Mouse (Mus musculus): ENCODE data around the gene Cog7.
A peak's percentile ranks its signal among the peaks of the same experiment; 100 is the strongest.

Cog7 gene

GRCm38 (mm10) chr7:121946196-121946595 lies 35.3 kb downstream of the Cog7 start:
- no peak for DNase-seq

- no peak for DNase-seq
These were observed 39.1 kb downstream of the Cog7 start for GRCm38 (mm10) chr7:121942371-121942770.

- DNase-seq: no peak
These were observed 39.9 kb downstream of the Cog7 start for GRCm38 (mm10) chr7:121941640-121942039.

DNA sequence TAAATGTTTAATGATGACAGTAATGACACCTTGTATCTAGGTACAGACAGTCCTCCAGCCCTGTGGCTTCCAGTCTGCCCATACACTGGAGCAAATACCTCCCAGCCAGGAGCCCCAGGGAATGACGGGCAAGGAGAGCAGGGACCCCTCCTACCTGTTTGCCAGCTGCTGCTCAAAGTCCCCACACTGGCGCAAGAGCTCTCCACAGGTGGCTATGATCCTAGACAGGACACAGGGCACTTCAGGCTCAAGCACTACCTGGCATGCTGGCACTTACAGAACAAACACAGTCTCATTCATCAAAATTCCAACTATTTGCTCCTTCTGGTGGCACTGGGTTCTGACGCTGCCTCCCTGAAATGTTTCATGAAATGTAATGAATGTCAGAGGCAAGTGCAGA lies 40.5 kb downstream of the Cog7 start:
- DNase-seq: no peak

- DNase-seq: peak; percentile 21
These were observed 41.8 kb downstream of the Cog7 start for GRCm38 (mm10) chr7:121939729-121940128.

DNA sequence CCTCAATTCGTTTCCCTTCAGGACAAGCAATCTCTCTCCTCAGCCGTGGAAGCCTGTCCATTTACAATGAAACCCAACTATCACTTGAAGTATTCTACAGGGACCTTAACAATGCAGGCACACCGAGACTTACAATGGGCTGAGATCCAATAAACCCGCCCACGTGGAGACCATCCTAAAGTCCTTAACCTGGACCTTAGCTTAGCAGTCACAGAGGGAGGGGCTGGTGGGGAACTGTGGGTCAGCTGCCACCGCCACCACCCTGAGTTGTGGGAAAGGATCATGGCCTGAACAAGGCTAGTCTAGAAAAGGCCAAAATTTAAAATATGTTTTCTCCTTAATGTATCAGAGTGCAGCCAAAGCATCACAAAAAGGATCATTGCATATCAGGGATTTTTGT lies 42.3 kb downstream of the Cog7 start:
- no peak for DNase-seq

GRCm38 (mm10) chr7:121938124-121938891 lies 43.2 kb downstream of the Cog7 start:
- no peak for DNase-seq

DNA sequence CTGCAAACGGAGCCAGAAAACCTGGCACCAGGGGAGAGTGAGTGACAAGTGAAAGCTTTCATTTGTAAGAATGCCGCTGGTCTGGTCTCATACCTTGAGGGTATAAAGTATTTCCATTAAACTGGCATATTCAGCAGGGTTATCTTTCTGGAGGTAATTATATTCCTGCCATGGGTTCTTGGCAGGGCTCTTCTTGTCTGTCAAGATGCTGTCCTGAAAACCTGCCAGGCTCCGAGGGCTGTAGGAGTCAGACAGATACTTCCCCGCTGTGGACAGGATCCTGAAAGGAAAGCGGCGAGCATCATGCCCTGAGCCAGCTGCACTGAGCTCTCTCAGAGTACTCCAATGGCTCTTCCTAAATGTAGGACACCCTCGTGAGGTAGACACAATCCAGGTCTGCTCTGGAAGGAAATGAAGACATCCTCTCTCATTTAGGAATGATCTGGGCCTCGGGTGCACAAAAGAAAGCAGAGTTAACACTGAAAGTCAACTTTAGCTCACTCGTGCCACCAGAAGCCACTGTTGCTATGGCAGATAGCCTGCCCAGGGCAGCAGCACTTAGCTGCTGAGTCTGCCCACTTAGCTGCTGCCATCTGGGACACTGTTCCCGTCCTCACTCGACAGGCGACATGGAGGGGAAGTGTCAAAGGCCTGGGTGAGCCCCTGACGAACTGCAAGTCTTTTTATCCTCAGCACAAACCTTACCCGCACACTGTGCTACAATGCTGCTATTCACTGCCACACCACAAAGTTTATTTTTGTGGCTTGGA lies 44.5 kb downstream of the Cog7 start:
- no peak for DNase-seq

DNA sequence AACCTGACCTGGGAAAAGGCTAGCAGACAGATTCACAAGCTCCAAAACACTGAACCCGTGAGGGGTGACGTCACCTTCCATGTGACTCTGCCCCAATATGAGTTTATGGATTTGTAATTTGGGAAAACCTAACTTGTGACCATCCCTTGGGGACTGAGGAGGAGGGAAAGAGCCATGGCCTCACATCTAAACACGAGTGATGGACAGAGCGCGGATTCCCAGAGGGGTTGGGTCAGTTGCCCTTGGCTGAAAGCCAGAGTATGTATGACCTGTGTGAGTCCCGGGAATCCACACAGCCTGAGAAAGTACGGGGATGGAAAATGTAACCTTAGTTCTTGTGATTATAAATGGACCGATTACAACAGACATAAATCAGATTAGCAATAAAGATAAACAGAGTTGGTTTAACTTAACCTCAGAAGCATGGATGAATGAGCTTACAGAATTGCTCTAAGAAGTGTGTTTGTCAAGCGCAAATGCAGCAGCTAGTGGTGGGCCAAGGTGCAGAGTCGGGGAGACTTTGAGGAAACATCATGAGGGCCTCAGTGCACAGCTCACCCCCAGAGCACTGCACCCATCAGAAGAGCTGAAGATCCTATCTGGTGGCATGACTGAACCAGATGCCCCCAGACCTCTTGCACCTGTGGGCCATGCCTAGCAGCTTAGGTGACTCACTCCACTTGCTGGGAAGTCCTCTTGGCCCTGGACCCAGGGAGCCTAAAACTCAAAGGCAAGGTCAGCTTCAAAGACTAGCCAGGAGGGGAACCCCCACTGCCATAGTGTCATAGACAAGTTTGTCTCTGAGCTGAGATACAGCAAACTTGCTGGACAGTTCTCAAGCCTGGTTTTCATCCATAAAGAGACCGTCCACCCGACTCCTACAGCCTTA lies 45.4 kb downstream of the Cog7 start:
- DNase-seq: no peak

DNA sequence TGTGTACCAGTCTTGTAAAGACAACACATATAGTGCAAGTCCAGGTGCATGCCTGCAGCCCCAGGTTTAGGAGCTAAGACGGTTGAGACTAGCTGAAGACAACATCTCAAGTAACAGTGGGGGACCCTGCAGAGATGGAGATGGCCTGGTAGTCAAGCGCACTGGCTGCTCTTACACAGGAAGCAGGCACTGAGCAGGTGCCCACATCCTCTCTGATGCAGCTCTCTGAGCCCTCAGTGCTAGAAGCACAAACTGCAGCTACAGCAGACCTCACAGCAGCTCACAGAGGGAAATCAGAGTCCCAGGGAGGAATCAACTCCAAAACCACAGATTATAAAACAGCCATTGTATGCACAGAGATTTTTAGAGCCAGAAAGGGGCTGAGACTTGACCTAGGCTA lies 47.2 kb downstream of the Cog7 start:
- no peak for DNase-seq

GRCm38 (mm10) chr7:121933675-121934074 lies 47.8 kb downstream of the Cog7 start:
- no peak for DNase-seq

GRCm38 (mm10) chr7:121931246-121931645 lies 50.3 kb downstream of the Cog7 start:
- no peak for DNase-seq

DNA sequence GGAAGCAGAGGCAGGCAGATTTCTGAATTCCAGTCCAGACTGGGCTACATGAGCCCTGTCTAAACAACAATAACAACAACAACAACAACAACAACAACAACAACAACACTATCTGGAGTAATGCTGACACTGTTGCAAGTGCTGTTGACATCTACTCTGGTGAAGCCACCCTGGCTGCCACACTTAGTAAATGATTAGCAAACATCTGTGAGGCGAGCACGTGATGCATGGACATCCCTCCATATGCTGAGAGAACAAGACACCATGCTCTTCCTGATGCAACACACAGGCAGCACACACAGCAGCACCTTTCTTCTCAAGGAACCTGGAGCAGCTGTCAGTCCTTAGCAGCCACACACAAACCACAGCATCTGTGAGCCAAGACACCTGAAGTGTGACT lies 53.6 kb downstream of the Cog7 start:
- DNase-seq: no peak

DNA sequence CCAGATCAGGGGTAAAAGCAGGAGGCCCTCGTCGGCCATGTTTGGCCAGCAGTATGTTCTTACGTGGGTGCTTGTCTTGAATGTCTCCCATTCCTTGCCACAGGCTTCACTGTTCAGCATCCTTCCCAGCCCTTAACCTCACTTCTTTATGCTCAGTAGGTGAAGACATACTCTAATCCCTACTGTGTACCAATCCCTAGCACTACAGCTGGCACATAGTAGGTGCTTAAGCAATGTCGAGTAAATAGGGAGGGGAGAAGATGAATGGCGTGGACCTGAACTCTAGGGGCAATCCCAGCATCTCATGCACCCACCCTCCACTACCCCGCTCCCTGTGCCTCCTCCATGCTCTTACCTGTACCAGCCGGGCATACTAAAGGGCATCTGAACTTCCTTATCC lies 57.1 kb downstream of the Cog7 start:
- no peak for DNase-seq

- no peak for DNase-seq
These were observed 67.6 kb downstream of the Cog7 start for GRCm38 (mm10) chr7:121913944-121914343.

- DNase-seq: no peak
These were observed 69.3 kb downstream of the Cog7 start for GRCm38 (mm10) chr7:121912250-121912649.

DNA sequence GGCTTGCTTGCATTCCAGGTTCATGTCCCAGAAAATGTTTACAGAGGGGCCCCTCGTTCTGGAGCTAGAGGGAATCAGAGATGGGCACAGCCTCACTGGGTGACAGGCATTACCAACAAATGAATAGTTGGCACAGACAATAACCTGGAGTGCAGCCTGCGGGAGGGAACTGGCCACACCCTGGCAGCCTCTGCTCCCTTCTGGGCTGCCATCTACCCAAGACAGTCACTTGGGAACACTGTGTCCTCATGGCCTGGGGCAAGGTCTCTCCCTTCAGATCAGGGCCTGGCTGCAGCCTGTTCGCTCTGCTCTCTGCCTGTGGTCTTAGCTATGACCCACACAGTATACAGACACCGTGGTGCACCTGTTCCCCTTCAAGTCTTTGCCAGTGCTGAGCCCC lies 74.6 kb downstream of the Cog7 start:
- DNase-seq: no peak

DNA sequence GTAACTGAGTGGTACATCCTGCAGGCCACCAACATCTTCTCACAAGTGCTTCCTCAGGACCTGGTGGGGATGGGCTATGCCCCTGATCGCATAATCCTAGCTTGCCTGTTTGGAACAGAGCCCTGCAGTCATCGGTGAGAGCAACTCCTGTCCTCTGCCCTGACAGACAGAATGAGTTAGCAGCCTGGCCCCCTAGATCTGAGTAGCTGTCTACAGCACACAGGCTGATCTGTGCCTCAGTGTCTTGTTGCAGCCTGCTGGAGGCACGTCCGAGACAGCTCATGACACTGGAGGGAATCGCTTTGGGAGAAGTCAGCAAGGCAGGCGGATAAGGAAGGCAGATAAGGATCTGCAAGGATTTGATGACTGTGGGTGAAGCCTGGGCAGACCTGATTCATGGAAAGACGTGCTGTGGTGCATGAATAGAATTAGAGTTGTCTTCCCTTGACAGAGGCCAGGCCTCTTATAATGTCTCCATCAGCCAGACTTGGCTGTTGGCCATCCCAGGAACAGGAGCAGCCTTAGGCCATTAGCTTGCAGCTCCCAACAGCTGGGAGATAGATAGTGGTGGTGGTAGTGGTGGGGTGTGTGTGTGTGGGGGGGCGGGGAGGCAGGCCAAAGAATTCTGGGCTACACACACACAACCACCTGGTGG lies 78.6 kb downstream of the Cog7 start:
- DNase-seq: peak; percentile 14

- DNase-seq: no peak
These were observed 81.6 kb downstream of the Cog7 start for GRCm38 (mm10) chr7:121899940-121900339.

DNA sequence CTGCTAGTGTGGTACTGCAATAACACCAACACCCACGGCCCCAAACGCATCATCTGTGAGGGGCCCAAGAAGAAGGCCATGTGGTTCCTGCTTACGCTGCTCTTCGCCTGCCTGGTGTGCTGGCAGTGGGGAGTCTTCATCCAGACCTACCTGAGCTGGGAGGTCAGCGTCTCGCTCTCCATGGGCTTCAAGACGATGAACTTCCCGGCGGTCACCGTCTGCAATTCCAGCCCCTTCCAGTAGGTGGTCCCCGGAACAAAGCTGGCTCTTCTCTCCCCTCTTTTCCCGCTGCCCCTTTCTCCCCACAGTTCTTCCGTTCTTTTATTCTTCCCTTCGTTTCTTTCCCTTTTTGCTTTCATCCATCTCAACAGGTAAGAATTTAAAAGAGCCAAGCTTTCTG lies 82.2 kb downstream of the Cog7 start:
- DNase-seq: peak; percentile 33

- DNase-seq: no peak
These were observed 84.8 kb downstream of the Cog7 start for GRCm38 (mm10) chr7:121896689-121897088.

DNA sequence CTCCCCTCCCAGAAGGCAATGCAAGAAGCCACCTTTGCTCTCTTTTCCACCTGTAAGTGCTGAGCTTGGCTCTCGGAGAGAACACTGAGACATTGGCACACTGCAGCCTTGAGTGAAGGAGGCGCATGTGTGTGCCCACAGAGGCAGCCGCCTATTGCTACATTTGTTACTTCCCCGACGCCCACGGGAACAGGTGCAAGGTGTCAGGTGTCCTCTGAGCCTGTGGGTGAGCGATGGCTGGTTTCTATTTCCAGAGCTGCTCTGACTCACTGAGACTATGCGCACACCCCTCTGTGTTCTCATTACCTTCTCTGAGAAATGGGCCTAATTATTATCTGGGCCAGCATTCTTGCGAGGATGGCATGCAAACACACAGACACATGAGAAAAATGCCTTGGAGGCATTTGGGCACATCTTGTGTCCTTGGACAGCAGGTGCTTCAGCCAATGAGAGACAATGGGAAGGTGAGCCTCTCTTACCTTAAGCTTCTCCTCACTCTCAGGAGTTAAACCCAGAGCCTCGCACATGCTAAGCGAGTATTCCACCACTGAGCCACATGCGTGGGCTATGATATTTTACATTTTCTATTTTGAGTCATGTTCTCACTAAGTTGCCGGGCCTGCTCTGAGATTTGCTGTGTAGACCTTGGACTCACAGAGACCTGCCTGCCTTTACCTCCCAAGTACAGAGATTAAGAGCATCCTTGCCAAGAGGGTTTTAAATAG lies 90.7 kb downstream of the Cog7 start:
- DNase-seq: no peak
